ENCODE assay signal across 8 mouse cellular contexts in genomic region chr16:84834745-84835440, GRCm38 (mm10). TPM values are rescaled to one million over a fixed set of nuclear protein-coding genes. Genes with fewer than 3 reads are reported as not detected.
A peak's percentile ranks its signal among the peaks of the same experiment; 100 is the strongest.
DNase-seq lines count a peak whose midpoint lies in the region; ATAC-seq and TF ChIP-seq lines count a peak whose summit lies in the region.

TSS of gene Gabpa (plus strand) at chr16:84834925.

- H3K9ac ChIP-seq in embryonic facial prominence, embryonic 14.5 days (ENCODE audit: low read depth, low read length): peak within 1 kb of the TSS; percentile 92
- H3K9ac ChIP-seq in heart, adult 2 months (ENCODE audit: low read depth, low read length): peak within 1 kb of the TSS; percentile 93
- peak within 1 kb of the TSS; percentile 97 for H3K9ac ChIP-seq in limb, embryonic 13.5 days
- peak within 1 kb of the TSS; percentile 92 for H3K9ac ChIP-seq in midbrain, embryonic 16.5 days (ENCODE audit: low read depth, low read length)

- peak within 1 kb of the TSS; percentile 64 for H3K4me2 ChIP-seq in embryonic facial prominence, embryonic 14.5 days (ENCODE audit: low read depth, low read length)
- peak within 1 kb of the TSS; percentile 79 for H3K4me2 ChIP-seq in limb, embryonic 13.5 days (replicated peaks)
- H3K4me2 ChIP-seq in midbrain, embryonic 16.5 days (ENCODE audit: low read length): peak within 1 kb of the TSS; percentile 87

- peak within 1 kb of the TSS; percentile 95 for H3K27ac ChIP-seq in embryonic facial prominence, embryonic 14.5 days (replicated peaks; ENCODE audit: low read depth, low read length)
- H3K27ac ChIP-seq in heart, adult 2 months: peak within 1 kb of the TSS; percentile 100
- peak within 1 kb of the TSS; percentile 98 for H3K27ac ChIP-seq in limb, embryonic 13.5 days
- peak within 1 kb of the TSS; percentile 88 for H3K27ac ChIP-seq in midbrain, embryonic 16.5 days (ENCODE audit: low read length)

- intact Hi-C loops in heart, adult 2 months (cut with DNase I): loop anchor here (2.0 kb wide), 1 partner anchor 60 kb away; the partner anchor contains the start of gene Jam2

- H3K4me3 ChIP-seq in embryonic facial prominence, embryonic 14.5 days (ENCODE audit: low read depth, low read length): peak within 1 kb of the TSS; percentile 70
- peak within 1 kb of the TSS; percentile 97 for H3K4me3 ChIP-seq in heart, adult 2 months
- H3K4me3 ChIP-seq in limb, embryonic 13.5 days: peak within 1 kb of the TSS; percentile 91
- peak within 1 kb of the TSS; percentile 93 for H3K4me3 ChIP-seq in midbrain, embryonic 16.5 days (ENCODE audit: low read depth, low read length)

- H3K79me2 ChIP-seq in heart, adult 2 months (replicated peaks; ENCODE audit: control insufficient read depth, insufficient read depth, low read length): no peaks in the 10 kb centered on the region

- no peaks in the 10 kb centered on the region for H3K9me3 ChIP-seq in embryonic facial prominence, embryonic 14.5 days (ENCODE audit: control insufficient read depth, low read length)
- H3K9me3 ChIP-seq in limb, embryonic 13.5 days: no peaks in the 10 kb centered on the region
- no peaks in the 10 kb centered on the region for H3K9me3 ChIP-seq in midbrain, embryonic 16.5 days (replicated peaks; ENCODE audit: control insufficient read depth, low read length, poor library complexity, severe bottlenecking)

- TF ChIP-seq POLR2A in heart, adult 2 months (IDR thresholded peaks at IDR 0.05; ENCODE audit: insufficient read depth, low read depth, low read length): peak; percentile 88

- peaks cover 33% of the 10 kb centered on the region for H3K36me3 ChIP-seq in embryonic facial prominence, embryonic 14.5 days (ENCODE audit: control insufficient read depth, insufficient read depth, low read length)
- peaks cover 31% of the 10 kb centered on the region for H3K36me3 ChIP-seq in heart, adult 2 months (ENCODE audit: control insufficient read depth, insufficient read depth, low read length)
- H3K36me3 ChIP-seq in limb, embryonic 13.5 days: peaks cover 28% of the 10 kb centered on the region
- H3K36me3 ChIP-seq in midbrain, embryonic 16.5 days (ENCODE audit: control insufficient read depth, insufficient read depth, low read length): peaks cover 7% of the 10 kb centered on the region; the same call in 1 of the 2 replicates

- 0% methylated on average over 24 of the region's 52 CpGs for WGBS in embryonic facial prominence, embryonic 14.5 days
- WGBS in heart, adult 2 months: under 1% methylated on average over 52 of the region's 52 CpGs
- WGBS in limb, embryonic 13.5 days: under 1% methylated on average over 46 of the region's 52 CpGs
- under 1% methylated on average over 50 of the region's 52 CpGs for WGBS in midbrain, embryonic 16.5 days

- no peak for TF ChIP-seq CTCF in heart, adult 2 months (IDR thresholded peaks at IDR 0.05)

- ATAC-seq in embryonic facial prominence, embryonic 14.5 days (ENCODE audit: low read depth): peak; percentile 96
- peak; percentile 96 for ATAC-seq in limb, embryonic 13.5 days (ENCODE audit: low FRiP score, low read depth)
- peak; percentile 98 for ATAC-seq in midbrain, embryonic 16.5 days

- DNase-seq in 3T3-L1 (ENCODE audit: low read depth, low spot score): peak; percentile 99
- DNase-seq in adrenal gland, postnatal 4 days (ENCODE audit: low spot score in 2 of 2): peak; percentile 70 to 80
- DNase-seq in embryonic facial prominence, embryonic 14.5 days (ENCODE audit: low spot score): peak; percentile 98
- peak; percentile 91 to 94 for DNase-seq in heart, adult 2 months
- peak; percentile 93 to 97 for DNase-seq in kidney, adult 8-10 months
- DNase-seq in spleen, postnatal 10 days (ENCODE audit: low spot score in 2 of 2): peak; percentile 84 to 93

- TF ChIP-seq EP300 in heart, adult 2 months (IDR thresholded peaks at IDR 0.05; ENCODE audit: insufficient read depth, low read depth, low read length): peak; percentile 73; the same call in 1 of the 2 replicates

- H3K27me3 ChIP-seq in embryonic facial prominence, embryonic 14.5 days (replicated peaks; ENCODE audit: control insufficient read depth, insufficient read depth, low read length): no peaks in the 10 kb centered on the region
- H3K27me3 ChIP-seq in heart, adult 2 months (ENCODE audit: control insufficient read depth, insufficient read depth, low read length): no peaks in the 10 kb centered on the region
- H3K27me3 ChIP-seq in limb, embryonic 13.5 days: no peaks in the 10 kb centered on the region
- no peaks in the 10 kb centered on the region for H3K27me3 ChIP-seq in midbrain, embryonic 16.5 days (ENCODE audit: control insufficient read depth, insufficient read depth, low read depth, low read length)

- H3K4me1 ChIP-seq in embryonic facial prominence, embryonic 14.5 days (ENCODE audit: control insufficient read depth, insufficient read depth, low read length): peaks cover 5% of the 10 kb centered on the region; the same call in 1 of the 2 replicates
- H3K4me1 ChIP-seq in heart, adult 2 months (ENCODE audit: control insufficient read depth, insufficient read depth, low read length): peaks cover 7% of the 10 kb centered on the region
- H3K4me1 ChIP-seq in limb, embryonic 13.5 days: peaks cover 19% of the 10 kb centered on the region
- H3K4me1 ChIP-seq in midbrain, embryonic 16.5 days (ENCODE audit: control insufficient read depth, insufficient read depth, low read length): peaks cover 18% of the 10 kb centered on the region

RNA-seq across cellular contexts. Expression of gene Gabpa, which starts in this region (rescaled TPM):
- total RNA-seq in adrenal gland, postnatal 4 days (2021): 10 to 100 TPM; 57.6 to 59.8 TPM
- polyA plus RNA-seq in embryonic facial prominence, embryonic 14.5 days (2014; fragmentation: Nextera tagmentation; extraction: Ambion mirVana): 36.3 and 40.0 TPM in 2 replicates
- total RNA-seq in heart, adult 2 months (2021): 10 to 100 TPM; 41.3 to 42.6 TPM
- polyA plus RNA-seq in heart, adult 2 months (2012; rRNA removed): 10.4 and 22.1 TPM in 2 replicates
- 30.9 and 33.8 TPM in 2 replicates for polyA plus RNA-seq in limb, embryonic 13.5 days (2015; fragmentation: Nextera tagmentation; extraction: Ambion mirVana)
- polyA plus RNA-seq in midbrain, embryonic 16.5 days (2015; fragmentation: Nextera tagmentation; extraction: Ambion mirVana): 17.1 and 18.4 TPM in 2 replicates

Comparison
In these comparisons a context has a peak if more than half of its experiments do, and no peak if none do; other contexts are left out.
1. Peak in every context shown above with its lines: DNase-seq, ATAC-seq, H3K4me3 ChIP-seq and H3K27ac ChIP-seq.